Mouse (Mus musculus): ENCODE measurements around the gene Map3k5.

The Map3k5 gene

GRCm38 (mm10) chr10:20157021-20157726, 222.9 kb downstream of the Map3k5 start:
- no peak for DNase-seq (ENCODE audit: low spot score in 2 of 2)

GRCm38 (mm10) chr10:20158756-20159155, 224.5 kb downstream of the Map3k5 start:
- DNase-seq (ENCODE audit: low spot score in 2 of 2): no peak

- no peak for DNase-seq (ENCODE audit: low spot score in 2 of 2)
These were observed 225.0 kb downstream of the Map3k5 start for GRCm38 (mm10) chr10:20159308-20159707.

- no peak for DNase-seq (ENCODE audit: low spot score in 2 of 2)
These were observed 226.6 kb downstream of the Map3k5 start for GRCm38 (mm10) chr10:20160914-20161313.

GRCm38 (mm10) chr10:20164810-20165209, 230.5 kb downstream of the Map3k5 start:
- no peak for DNase-seq (ENCODE audit: low spot score in 2 of 2)

- no peak for DNase-seq (ENCODE audit: low spot score in 2 of 2)
These were observed 232.5 kb downstream of the Map3k5 start for GRCm38 (mm10) chr10:20166797-20167196.

GRCm38 (mm10) chr10:20167467-20167866, 233.2 kb downstream of the Map3k5 start:
- no peak for DNase-seq (ENCODE audit: low spot score in 2 of 2)

- DNase-seq (ENCODE audit: low spot score in 2 of 2): no peak
These were observed 235.0 kb downstream of the Map3k5 start for GRCm38 (mm10) chr10:20169182-20169674.

- DNase-seq (ENCODE audit: low spot score in 2 of 2): no peak
These were observed 235.8 kb downstream of the Map3k5 start for GRCm38 (mm10) chr10:20169927-20170604.

GRCm38 (mm10) chr10:20170605-20171088, 236.4 kb downstream of the Map3k5 start:
- peak; percentile 74 to 82 for DNase-seq (ENCODE audit: low spot score in 2 of 2)

- DNase-seq (ENCODE audit: low spot score in 2 of 2): no peak
These were observed 236.9 kb downstream of the Map3k5 start for GRCm38 (mm10) chr10:20171209-20171608.

GRCm38 (mm10) chr10:20171756-20172155, 237.5 kb downstream of the Map3k5 start:
- no peak for DNase-seq (ENCODE audit: low spot score in 2 of 2)

- no peak for DNase-seq (ENCODE audit: low spot score in 2 of 2)
These were observed 239.5 kb downstream of the Map3k5 start for GRCm38 (mm10) chr10:20173733-20174132.

GRCm38 (mm10) chr10:20176054-20176453, 241.8 kb downstream of the Map3k5 start:
- no peak for DNase-seq (ENCODE audit: low spot score in 2 of 2)

GRCm38 (mm10) chr10:20178807-20179605, 244.7 kb downstream of the Map3k5 start:
- DNase-seq (ENCODE audit: low spot score in 2 of 2): no peak

- DNase-seq (ENCODE audit: low spot score in 2 of 2): no peak
These were observed 246.9 kb downstream of the Map3k5 start for GRCm38 (mm10) chr10:20181198-20181597.

GRCm38 (mm10) chr10:20181680-20182399, 247.6 kb downstream of the Map3k5 start:
- DNase-seq (ENCODE audit: low spot score in 2 of 2): no peak

- no peak for DNase-seq (ENCODE audit: low spot score in 2 of 2)
These were observed 250.1 kb downstream of the Map3k5 start for GRCm38 (mm10) chr10:20184326-20184725.

GRCm38 (mm10) chr10:20185264-20185663, 251.0 kb downstream of the Map3k5 start:
- DNase-seq (ENCODE audit: low spot score in 2 of 2): no peak

GRCm38 (mm10) chr10:20185806-20186205, 251.5 kb downstream of the Map3k5 start:
- DNase-seq (ENCODE audit: low spot score in 2 of 2): no peak

- no peak for DNase-seq (ENCODE audit: low spot score in 2 of 2)
These were observed 252.6 kb downstream of the Map3k5 start for GRCm38 (mm10) chr10:20186800-20187273.
